Mouse (Mus musculus) brain, embryonic 14.5 days (tissue): ENCODE measurements around the gene Auts2. TPM values are rescaled to one million over a fixed set of nuclear protein-coding genes. Genes with fewer than 3 reads are reported as not detected.
A peak's percentile ranks its signal among the peaks of the same experiment; 100 is the strongest.

Source experiments
- DNase-seq: peaks from one replicate; pipeline ENCODE4 v3.0.0-alpha.2; 2011; ENCODE audit warnings: low read depth
- CTCF ChIP-seq: fragments of 200-500 bp; IDR thresholded peaks from 2 replicates; pipeline ENCODE4 v1.5.1; 2012; ENCODE audit warnings: inconsistent platforms, mild to moderate bottlenecking, moderate library complexity, borderline replicate concordance; ENCODE audit not compliant: insufficient read depth, insufficient read length; ENCODE audit errors: extremely low read depth
- POLR2A ChIP-seq: fragments of 200-500 bp; IDR thresholded peaks from 2 replicates; pipeline ENCODE4 v1.6.1; 2012; ENCODE audit warnings: mild to moderate bottlenecking, inconsistent platforms, borderline replicate concordance; ENCODE audit not compliant: poor library complexity, insufficient read depth, insufficient read length, severe bottlenecking; ENCODE audit errors: extremely low read depth
- polyA plus RNA-seq: library from polyadenylated mRNA; depleted of rRNA; stranded (reverse); fragments of >200 nt; gene quantifications from 2 replicates; pipeline ENCODE4 v1.2.3, GENCODE M21; 2012

The Auts2 gene
- polyA plus RNA-seq, 1 experiment: 122 TPM

DNA sequence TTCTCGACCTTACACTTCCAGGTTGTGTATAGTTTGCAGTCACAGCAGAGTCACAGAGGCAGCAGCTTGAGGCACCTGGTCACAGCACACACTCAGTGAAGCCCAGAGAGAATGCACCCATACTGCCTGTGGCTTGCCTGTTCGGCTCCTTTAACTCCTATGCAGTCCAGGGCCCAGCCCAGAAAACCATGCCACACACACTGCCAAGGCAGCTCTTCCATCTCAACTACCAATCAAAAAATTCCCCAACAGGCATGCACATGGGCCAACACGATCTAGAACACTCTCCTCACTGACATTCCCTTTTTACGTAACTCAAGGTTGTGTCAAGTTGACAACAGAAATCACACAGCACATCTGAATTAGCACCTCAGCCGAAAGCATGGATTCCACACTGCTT is 374.3 kb downstream of the Auts2 start:
- DNase-seq: no peak
- TF ChIP-seq CTCF (no peak), POLR2A (no peak)

GRCm38 (mm10) chr5:132168224-132168623 is 374.9 kb downstream of the Auts2 start:
- DNase-seq: no peak
- TF ChIP-seq CTCF: no peak
- no peak for TF ChIP-seq POLR2A

GRCm38 (mm10) chr5:132166559-132166958 is 376.6 kb downstream of the Auts2 start:
- no peak for DNase-seq
- no peak for TF ChIP-seq POLR2A
- no peak for TF ChIP-seq CTCF

DNA sequence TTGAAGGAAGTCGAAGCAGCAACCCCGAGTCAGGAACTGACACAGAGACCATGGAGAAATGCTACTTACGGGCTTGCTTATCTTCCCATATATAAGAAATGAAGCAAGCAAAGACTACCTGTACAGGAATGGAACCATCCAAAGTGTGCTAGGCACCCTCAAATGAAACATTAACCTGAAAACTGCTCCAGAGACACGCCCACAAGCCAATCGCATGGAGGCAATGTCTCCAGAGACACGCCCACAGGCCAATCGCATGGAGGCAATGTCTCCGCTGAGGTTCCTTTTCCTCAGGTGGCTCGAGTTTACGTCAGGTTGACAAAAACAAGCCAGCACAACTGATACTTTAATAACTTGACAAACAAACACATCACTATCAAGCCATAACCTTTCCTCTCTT is 379.2 kb downstream of the Auts2 start:
- DNase-seq: no peak
- no peak for TF ChIP-seq POLR2A
- no peak for TF ChIP-seq CTCF

DNA sequence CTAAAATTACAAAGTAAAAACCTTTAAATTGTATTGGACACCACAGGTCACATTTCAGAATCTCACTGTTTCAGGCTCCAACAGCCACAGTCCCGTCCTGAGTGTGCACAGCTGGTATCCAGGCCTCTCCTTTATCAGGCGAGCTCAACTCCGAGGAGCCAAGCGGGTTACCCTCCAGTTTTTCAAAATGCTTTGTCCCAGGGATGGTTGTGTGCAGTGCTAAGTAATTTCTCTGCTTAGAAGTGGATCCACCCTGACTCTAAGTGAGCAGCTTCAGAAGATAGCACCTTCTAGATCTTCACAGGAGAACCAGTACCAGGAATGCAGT is 381.0 kb downstream of the Auts2 start:
- TF ChIP-seq CTCF (no peak), POLR2A (no peak)
- DNase-seq: peak; percentile 36

DNA sequence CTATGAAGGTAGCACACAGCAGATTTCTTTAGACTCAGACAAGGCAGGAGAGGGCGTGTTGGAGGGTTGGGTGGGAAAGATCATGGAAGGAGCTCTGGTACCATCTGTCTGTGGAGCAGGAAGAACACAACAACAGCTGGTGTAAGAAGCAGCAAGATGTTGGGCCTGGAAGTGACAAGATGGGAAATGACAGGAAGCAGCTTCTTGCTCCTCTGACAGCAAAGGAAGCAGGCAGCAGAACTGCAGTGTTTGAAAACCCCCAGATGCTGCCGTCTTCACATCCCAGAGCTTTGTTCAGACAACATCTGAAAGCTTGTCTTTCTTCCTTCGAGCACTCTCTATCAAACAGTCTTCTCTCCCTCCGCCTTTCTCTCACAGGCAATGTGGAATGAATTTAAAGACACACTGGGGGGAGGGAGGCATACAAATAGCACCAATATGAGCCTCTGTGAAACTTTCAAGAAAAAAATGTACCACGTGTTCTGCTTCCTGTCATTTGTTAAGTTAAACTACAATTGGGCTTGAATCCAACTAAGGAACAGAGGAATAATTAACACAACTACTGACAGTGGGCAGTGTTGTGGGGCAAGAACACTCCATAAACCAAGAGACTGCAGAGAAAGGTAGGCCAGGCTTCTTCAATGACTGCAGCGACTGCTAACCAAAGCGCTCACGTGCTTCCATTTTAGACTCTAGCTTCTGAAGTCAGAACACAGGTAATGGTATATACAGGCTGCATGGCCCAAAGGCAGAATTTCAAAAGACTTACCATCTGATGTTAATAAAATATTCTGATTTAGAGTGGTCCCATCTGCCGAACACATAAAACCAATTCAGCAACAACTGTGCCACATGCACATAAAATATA is 381.6 kb downstream of the Auts2 start:
- peak; percentile 89 for DNase-seq
- no peak for TF ChIP-seq POLR2A
- TF ChIP-seq CTCF: no peak

GRCm38 (mm10) chr5:132144181-132144580 is 399.0 kb downstream of the Auts2 start:
- TF ChIP-seq CTCF (no peak), POLR2A (no peak)
- DNase-seq: no peak

GRCm38 (mm10) chr5:132140816-132141215 is 402.3 kb downstream of the Auts2 start:
- TF ChIP-seq POLR2A: no peak
- TF ChIP-seq CTCF: no peak
- DNase-seq: no peak

DNA sequence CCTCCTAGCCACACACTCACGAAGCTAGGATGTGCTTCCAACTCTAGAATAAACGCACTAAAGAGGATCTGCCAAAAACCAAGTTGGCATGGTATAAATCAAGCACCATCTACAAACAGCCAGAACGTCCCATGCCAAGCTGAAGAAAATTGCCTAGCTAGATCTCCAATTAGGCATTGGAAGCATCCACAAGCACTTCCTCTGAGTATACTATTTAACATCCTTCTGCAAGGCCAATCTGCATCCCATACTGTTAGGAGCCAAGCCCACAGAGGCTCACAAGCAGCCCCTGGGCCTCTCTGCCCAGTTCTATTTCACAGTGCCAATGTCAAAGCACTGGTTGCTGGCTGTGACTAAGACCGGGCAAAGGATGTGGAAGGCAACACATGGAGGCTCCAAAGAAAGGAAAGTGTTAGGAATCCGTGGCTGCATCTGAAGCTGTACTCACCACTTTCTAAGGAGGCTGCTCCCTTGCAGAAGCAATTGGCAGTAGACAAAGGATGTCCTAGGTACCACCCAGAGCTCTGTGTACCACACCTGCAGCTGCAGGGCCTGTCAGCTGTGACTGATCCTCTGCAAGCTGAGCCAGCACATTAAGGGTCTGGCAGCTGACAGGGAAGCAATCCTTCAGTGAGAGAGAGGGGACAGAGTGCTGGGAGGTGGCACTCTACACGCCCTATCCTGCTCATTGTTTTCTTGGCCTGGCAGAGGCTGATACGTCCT is 407.0 kb downstream of the Auts2 start:
- DNase-seq: peak; percentile 87

GRCm38 (mm10) chr5:132131948-132132347 is 411.2 kb downstream of the Auts2 start:
- DNase-seq: no peak
- TF ChIP-seq POLR2A: no peak
- no peak for TF ChIP-seq CTCF

More for the DNA sequence above, 407.0 kb downstream of the Auts2 start:
- TF ChIP-seq CTCF: no peak

DNA sequence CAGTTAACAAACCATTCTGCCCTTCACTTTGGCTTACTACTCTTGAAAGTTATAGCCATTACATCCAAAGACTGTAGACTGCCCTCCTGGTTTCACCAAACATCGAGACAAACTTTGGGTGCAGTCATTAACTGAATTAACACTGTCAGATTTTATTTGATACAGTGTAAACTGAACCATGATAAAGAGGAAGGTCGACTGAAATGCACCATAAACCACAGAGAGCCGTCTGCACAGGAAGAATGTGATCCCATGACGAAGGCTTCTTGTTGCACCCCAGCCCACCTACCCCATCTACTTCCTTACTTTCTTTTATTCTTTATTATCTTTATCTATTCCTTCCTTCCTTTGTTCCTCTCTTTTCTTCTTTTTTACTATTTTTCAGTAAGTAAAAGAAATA is 412.6 kb downstream of the Auts2 start:
- TF ChIP-seq POLR2A: no peak
- TF ChIP-seq CTCF: no peak

GRCm38 (mm10) chr5:132126626-132127025 is 416.5 kb downstream of the Auts2 start:
- peak; percentile 81 for DNase-seq
- no peak for TF ChIP-seq POLR2A
- no peak for TF ChIP-seq CTCF

More for the DNA sequence above, 412.6 kb downstream of the Auts2 start:
- DNase-seq: no peak

- no peak for TF ChIP-seq POLR2A
- peak; percentile 51; the same call in 1 of the 2 replicates for TF ChIP-seq CTCF
Measured at GRCm38 (mm10) chr5:132115631-132116030, 427.5 kb downstream of the Auts2 start.

More at GRCm38 (mm10) chr5:132115631-132116030, 427.5 kb downstream of the Auts2 start:
- DNase-seq: peak; percentile 88
